Mouse (Mus musculus) hindbrain, embryonic 11.5 days (tissue): ENCODE measurements around the gene Gm49325. TPM values are rescaled to one million over a fixed set of nuclear protein-coding genes. Genes with fewer than 3 reads are reported as not detected.

Source experiments
- ATAC-seq: fragments of 200-750 bp; cut with Nextera tagmentation; 2 replicates; pipeline ENCODE4 v1.8.0; 2017; ENCODE audit warnings: mild to moderate bottlenecking, moderate TSS enrichment, moderate library complexity; ENCODE audit not compliant: low FRiP score
- DNase-seq: peaks from one replicate; pipeline ENCODE4 v3.0.0-alpha.2; 2015; ENCODE audit warnings: low spot score
- H3K27ac ChIP-seq: fragments of 300-500 bp; sonication (generic); 2 replicates; pipeline ENCODE4 v1.5.1; 2014; ENCODE audit warnings: mild to moderate bottlenecking, low read depth, low read length
- H3K27me3 ChIP-seq: fragments of 300-500 bp; sonication (generic); 2 replicates; pipeline ENCODE4 v1.6.1; 2014; ENCODE audit warnings: mild to moderate bottlenecking, low read length, moderate library complexity, mixed read lengths; ENCODE audit not compliant: control insufficient read depth, insufficient read depth
- H3K36me3 ChIP-seq: fragments of 300-500 bp; sonication (generic); 2 replicates; pipeline ENCODE4 v1.6.1; 2014; ENCODE audit warnings: mild to moderate bottlenecking, low read length, moderate library complexity, mixed read lengths; ENCODE audit not compliant: control insufficient read depth, insufficient read depth
- H3K4me1 ChIP-seq: fragments of 300-500 bp; sonication (generic); replicated peaks from 2 replicates; pipeline ENCODE4 v1.6.1; 2014; ENCODE audit warnings: low read length, mixed read lengths; ENCODE audit not compliant: control insufficient read depth, insufficient read depth
- H3K4me2 ChIP-seq: fragments of 300-500 bp; sonication (generic); replicated peaks from 2 replicates; pipeline ENCODE4 v1.6.1; 2014; ENCODE audit warnings: mild to moderate bottlenecking, low read depth, low read length
- H3K4me3 ChIP-seq: fragments of 300-500 bp; sonication (generic); 2 replicates; pipeline ENCODE4 v1.5.1; 2014; ENCODE audit warnings: low read depth, low read length
- H3K9ac ChIP-seq: fragments of 300-500 bp; sonication (generic); 2 replicates; pipeline ENCODE4 v1.6.1; 2014; ENCODE audit warnings: low read depth, low read length
- H3K9me3 ChIP-seq: fragments of 300-500 bp; sonication (generic); 2 replicates; pipeline ENCODE4 v1.6.1; 2016; ENCODE audit warnings: low read length; ENCODE audit not compliant: control insufficient read depth
- WGBS: fragments of 180-500 bp; shearing (Covaris S2); extraction: QIAGEN DNeasy Blood & Tissue Kit; methylation state at CpG from one replicate; pipeline ENCODE4 v1.1.7; 2014; 5-methylcytosine and 5-hydroxymethylcytosine counted together
- polyA plus RNA-seq: library from polyadenylated mRNA; unstranded; fragments of >200 nt; fragmentation: Nextera tagmentation; extraction: Ambion mirVana; gene quantifications from 2 replicates; pipeline ENCODE4 v1.2.1, GENCODE M21; 2014

Gene Gm49325
- polyA plus RNA-seq, 1 experiment from 2014 or later = not detected

DNA sequence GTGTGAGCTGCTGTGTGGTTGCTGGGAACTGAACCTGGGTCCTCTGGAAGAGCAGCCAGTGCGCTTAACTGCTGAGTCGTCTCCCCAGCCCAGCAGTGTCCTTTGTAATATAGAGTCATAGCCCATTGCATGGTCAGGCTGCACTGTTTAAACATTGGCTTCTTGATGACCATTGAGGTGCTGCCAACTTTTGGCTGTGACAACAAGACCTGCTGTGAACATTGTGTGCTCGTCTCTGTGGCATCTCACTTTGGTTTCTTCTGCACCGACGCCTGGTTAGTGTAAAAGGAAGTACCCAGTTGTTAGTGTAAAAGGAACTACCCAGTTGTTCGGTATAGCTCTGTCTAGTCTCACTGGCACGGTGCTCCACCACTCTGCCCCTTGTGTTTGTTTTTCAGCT is 20.6 kb downstream of the Gm49325 start:
- H3K9me3 ChIP-seq = no peaks in the 10 kb centered on the region
- H3K27ac ChIP-seq = no peak overlapping the region
- 85% methylated on average over 7 of the region's 7 CpGs for WGBS
- no peaks in the 10 kb centered on the region for H3K27me3 ChIP-seq
- H3K4me2 ChIP-seq = no peak overlapping the region
- no peak overlapping the region for H3K9ac ChIP-seq
- no peak overlapping the region for H3K4me3 ChIP-seq
- ATAC-seq (no peak), DNase-seq (no peak)
- no peaks in the 10 kb centered on the region for H3K36me3 ChIP-seq
- H3K4me1 ChIP-seq = 0 out of 2 replicates have a peak, but pooled peaks cover 2% of the 10 kb centered on the region

DNA sequence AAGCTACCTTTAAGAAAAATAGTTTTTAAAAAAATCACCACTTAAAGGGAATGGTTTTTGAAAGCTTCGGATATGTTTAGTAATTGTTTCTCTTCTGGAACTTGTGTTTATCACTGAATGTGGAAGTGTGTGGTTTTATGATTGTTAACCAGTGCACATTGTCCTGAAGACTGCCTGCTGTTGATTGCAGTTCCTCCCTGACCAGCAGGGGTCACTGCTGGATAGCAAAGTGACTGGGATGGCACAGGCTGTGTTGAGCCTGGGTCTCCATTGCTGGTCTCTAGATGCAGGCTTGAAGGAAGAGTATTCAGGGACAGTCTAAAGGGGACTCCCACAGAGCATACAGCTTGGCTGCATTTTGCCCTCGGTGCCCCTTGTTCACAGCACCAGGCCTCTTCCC is 21.5 kb downstream of the Gm49325 start:
- 28% methylated on average over 2 of the region's 2 CpGs for WGBS

DNA sequence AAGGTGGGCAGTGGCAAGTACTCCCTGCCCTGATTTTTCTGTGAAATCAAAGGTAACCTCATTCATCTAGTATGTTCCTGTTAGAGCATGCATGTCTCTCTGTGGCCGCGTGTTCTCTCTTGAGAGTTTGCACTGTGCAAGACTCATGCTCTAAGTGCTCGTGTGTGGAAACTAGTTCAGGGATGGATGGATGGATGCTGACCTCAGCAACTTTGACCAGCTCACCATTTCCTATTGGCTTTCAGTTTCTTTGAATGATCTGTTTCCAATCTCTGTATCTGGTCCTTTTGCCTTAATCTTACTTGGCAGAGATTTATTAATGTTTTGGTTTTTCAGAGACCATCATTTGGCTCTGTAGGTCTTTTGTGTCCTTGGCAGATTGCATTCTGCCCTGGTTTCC is 23.2 kb downstream of the Gm49325 start:
- H3K4me2 ChIP-seq = no peak overlapping the region
- DNase-seq (no peak), ATAC-seq (no peak)
- WGBS = 89% methylated on average over 3 of the region's 3 CpGs
- 0 out of 2 replicates have a peak, but pooled peaks cover 2% of the 10 kb centered on the region for H3K4me1 ChIP-seq
- no peaks in the 10 kb centered on the region for H3K27me3 ChIP-seq
- no peak overlapping the region for H3K9ac ChIP-seq
- H3K27ac ChIP-seq = no peak overlapping the region
- no peaks in the 10 kb centered on the region for H3K9me3 ChIP-seq
- H3K4me3 ChIP-seq = no peak overlapping the region
- H3K36me3 ChIP-seq = no peaks in the 10 kb centered on the region

More for the DNA sequence above, 21.5 kb downstream of the Gm49325 start:
- no peaks in the 10 kb centered on the region for H3K27me3 ChIP-seq
- no peak overlapping the region for H3K9ac ChIP-seq
- peak; percentile 68 for ATAC-seq
- peak; percentile 88 for DNase-seq
- H3K9me3 ChIP-seq = no peaks in the 10 kb centered on the region
- no peak overlapping the region for H3K4me3 ChIP-seq
- no peaks in the 10 kb centered on the region for H3K36me3 ChIP-seq
- H3K4me1 ChIP-seq = 0 out of 2 replicates have a peak, but pooled peaks cover 2% of the 10 kb centered on the region
- H3K4me2 ChIP-seq = no peak overlapping the region
- H3K27ac ChIP-seq = no peak overlapping the region

DNA sequence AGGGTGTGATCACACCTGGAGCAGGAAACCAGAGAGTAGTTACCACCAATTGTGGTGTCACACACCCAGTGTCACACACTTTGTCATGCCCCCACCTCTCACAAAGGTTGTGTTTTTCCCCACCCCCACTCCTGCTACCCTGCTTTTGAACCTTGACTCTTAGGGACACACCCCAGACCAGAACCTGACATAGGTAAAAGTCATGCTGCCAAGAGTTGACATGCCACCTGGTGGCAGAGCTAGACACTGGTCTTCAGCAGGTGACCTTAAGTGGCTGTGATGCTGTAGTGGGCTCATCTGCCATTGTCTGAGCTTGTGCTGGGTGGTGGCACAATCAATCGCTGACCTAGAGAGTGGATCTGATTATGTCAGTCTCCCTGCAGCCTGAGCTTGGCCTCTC is 24.0 kb downstream of the Gm49325 start:
- Histone ChIP-seq H3K4me2 (no peak overlapping the region), H3K9me3 (no peaks in the 10 kb centered on the region), H3K36me3 (no peaks in the 10 kb centered on the region), H3K9ac (no peak overlapping the region), H3K4me3 (no peak overlapping the region), H3K27ac (no peak overlapping the region), H3K27me3 (no peaks in the 10 kb centered on the region), H3K4me1 (no peaks in the 10 kb centered on the region)
- no peak for DNase-seq
- no peak for ATAC-seq
- WGBS = 100% methylated on average over 1 of the region's 1 CpGs

DNA sequence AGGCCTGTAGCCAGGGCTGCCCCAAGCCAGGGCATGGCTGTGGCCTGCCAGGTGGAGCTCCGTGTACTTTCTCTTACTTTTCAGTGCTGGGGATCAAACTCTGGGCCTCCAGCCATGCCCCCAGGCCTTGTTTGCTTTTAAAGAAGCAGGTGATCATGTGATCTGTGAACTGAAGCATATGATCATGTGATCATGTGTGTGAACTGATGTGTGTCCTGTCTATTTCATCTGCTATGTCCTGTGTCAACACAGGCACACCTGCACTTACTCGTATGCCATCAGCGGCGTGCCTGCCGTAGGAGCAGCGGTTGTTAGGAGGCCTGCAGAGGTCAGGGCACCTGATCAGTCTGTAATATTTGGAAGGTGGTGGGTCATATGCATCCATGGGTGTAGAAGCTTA is 28.0 kb downstream of the Gm49325 start:
- 92% methylated on average over 6 of the region's 6 CpGs for WGBS
- no peak overlapping the region for H3K4me3 ChIP-seq
- DNase-seq = no peak
- H3K4me1 ChIP-seq = no peaks in the 10 kb centered on the region
- no peak overlapping the region for H3K4me2 ChIP-seq
- H3K9ac ChIP-seq = no peak overlapping the region
- H3K27me3 ChIP-seq = no peaks in the 10 kb centered on the region
- no peaks in the 10 kb centered on the region for H3K9me3 ChIP-seq
- no peak for ATAC-seq
- no peak overlapping the region for H3K27ac ChIP-seq
- H3K36me3 ChIP-seq = no peaks in the 10 kb centered on the region

DNA sequence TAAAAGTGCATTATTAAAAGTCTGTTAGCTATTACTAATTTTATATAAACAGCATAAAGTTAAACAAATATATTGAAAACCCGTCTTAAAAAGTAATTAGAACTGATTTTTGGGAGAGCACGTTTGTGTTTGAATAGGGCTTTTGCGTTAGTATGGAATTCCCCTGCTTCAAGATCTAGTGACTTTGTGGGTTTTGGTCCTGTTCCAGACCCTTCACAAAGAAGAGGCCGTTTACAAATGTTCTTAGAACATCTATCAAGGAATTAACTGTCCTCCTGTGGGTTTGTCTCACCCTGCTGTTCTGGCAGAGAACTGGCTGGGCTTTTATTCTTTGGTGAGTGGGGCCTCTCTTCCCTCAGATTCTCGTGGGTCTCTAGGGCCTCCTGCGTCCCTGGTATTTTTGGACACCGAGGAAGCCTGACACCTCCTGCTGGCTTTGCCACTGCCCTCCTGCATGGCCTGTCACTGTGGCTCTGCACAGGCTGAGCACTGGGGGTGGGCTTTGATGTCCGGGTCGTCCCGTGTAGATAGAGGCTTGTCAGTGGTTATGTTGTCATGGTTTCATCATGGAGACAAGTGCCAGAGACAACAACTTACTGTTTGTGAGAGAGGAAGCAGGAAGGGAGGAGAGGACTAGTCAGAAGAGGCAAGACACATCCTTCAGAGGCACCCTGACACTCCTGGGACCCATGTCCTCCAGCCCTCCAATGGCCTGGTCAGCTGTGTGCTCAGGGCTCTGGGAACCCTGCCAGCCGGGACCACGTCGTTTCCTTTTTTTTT is 28.6 kb downstream of the Gm49325 start:
- WGBS = 77% methylated on average over 13 of the region's 13 CpGs
- no peak for ATAC-seq
- H3K4me1 ChIP-seq = no peaks in the 10 kb centered on the region

DNA sequence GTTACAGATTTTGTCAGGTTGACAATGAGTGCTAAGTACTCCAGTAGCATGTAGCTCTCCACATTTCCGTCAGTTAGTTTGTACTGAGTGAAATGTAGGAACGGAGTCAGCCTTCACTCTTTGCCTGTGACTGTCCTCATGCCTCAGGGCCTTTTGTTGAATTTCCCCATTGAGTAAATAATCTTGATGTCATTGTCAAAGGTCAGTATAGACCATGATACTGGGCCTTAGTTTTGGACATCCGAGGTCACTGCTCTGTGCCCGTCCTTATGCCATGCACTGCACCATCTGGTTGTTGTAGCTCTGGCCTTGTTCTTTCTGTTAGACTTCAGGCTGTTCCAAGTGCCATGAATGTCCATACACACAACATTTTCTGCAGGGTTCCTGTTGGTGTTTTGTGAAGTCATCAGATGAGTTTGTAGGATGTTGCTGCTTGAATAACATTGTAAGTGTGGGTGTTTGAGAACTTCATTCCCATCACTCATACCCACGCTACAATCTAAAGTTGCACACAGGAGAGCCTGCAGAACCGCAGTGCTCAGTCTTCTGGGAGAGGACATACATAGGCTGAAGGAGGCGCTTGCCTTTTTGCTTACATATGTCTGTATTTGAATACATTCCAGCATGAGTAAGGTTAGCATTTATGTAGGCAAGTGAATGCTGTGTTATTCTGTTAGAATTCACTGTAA is 30.4 kb downstream of the Gm49325 start:
- Histone ChIP-seq H3K9me3 (no peaks in the 10 kb centered on the region), H3K27ac (no peak overlapping the region), H3K27me3 (no peaks in the 10 kb centered on the region), H3K36me3 (peaks cover 3% of the 10 kb centered on the region; the same call in 1 of the 2 replicates), H3K4me3 (no peak overlapping the region), H3K9ac (no peak overlapping the region), H3K4me2 (no peak overlapping the region), H3K4me1 (no peaks in the 10 kb centered on the region)
- 91% methylated on average over 7 of the region's 7 CpGs for WGBS
- DNase-seq (no peak), ATAC-seq (no peak)

More for the DNA sequence above, 28.6 kb downstream of the Gm49325 start:
- Histone ChIP-seq H3K4me3 (no peak overlapping the region), H3K27me3 (no peaks in the 10 kb centered on the region), H3K9me3 (no peaks in the 10 kb centered on the region), H3K27ac (no peak overlapping the region), H3K36me3 (no peaks in the 10 kb centered on the region), H3K9ac (no peak overlapping the region), H3K4me2 (no peak overlapping the region)
- DNase-seq = no peak

DNA sequence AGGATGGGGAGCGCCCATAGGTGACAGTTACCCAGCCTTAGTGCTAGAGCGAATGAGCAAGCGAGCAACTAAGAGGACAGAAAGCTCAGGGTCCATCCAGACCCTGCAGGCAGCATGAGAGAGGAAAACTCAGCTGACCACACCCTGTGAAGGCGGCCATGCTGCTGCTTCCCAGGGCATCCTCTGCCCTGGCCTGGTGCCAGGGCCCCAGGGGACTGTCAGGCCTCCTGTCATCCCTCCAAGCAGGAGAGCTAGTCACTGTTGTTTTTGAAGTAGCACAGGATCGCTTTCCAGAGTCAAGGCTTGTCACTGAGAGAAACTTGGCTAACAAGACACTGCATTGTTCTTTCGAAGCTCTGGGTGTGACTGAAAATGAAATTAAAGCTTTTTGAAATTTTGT is 33.0 kb downstream of the Gm49325 start:
- no peak overlapping the region for H3K9ac ChIP-seq
- DNase-seq (no peak), ATAC-seq (no peak)
- no peaks in the 10 kb centered on the region for H3K27me3 ChIP-seq
- no peaks in the 10 kb centered on the region for H3K4me1 ChIP-seq
- H3K9me3 ChIP-seq = no peaks in the 10 kb centered on the region
- no peak overlapping the region for H3K4me3 ChIP-seq
- peaks cover 5% of the 10 kb centered on the region for H3K36me3 ChIP-seq
- H3K4me2 ChIP-seq = no peak overlapping the region
- 88% methylated on average over 6 of the region's 6 CpGs for WGBS
- H3K27ac ChIP-seq = no peak overlapping the region

DNA sequence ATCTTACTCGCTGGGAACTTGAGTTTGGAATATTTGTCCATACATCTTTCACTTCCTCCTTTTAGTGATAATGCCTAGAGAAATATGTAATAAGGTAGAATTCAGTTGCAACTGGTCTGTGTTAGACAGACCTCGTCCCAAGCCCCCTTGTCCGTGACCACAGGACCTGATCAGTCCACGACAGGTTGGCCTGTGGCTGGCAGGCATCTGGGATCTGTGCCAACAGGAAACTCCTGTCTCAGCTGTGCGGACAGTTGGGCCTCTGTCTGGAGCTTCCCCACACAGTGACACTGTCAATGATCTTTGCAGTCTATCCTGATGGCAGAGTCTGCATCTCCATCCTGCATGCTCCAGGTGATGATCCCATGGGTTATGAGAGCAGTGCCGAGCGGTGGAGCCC is 37.2 kb downstream of the Gm49325 start:
- Histone ChIP-seq H3K9ac (no peak overlapping the region), H3K4me1 (no peaks in the 10 kb centered on the region), H3K27ac (no peak overlapping the region), H3K4me2 (no peak overlapping the region), H3K36me3 (peaks cover 13% of the 10 kb centered on the region), H3K4me3 (no peak overlapping the region), H3K27me3 (no peaks in the 10 kb centered on the region), H3K9me3 (no peaks in the 10 kb centered on the region)
- ATAC-seq (no peak), DNase-seq (no peak)
- 96% methylated on average over 7 of the region's 7 CpGs for WGBS
